In the genomic region with DNA sequence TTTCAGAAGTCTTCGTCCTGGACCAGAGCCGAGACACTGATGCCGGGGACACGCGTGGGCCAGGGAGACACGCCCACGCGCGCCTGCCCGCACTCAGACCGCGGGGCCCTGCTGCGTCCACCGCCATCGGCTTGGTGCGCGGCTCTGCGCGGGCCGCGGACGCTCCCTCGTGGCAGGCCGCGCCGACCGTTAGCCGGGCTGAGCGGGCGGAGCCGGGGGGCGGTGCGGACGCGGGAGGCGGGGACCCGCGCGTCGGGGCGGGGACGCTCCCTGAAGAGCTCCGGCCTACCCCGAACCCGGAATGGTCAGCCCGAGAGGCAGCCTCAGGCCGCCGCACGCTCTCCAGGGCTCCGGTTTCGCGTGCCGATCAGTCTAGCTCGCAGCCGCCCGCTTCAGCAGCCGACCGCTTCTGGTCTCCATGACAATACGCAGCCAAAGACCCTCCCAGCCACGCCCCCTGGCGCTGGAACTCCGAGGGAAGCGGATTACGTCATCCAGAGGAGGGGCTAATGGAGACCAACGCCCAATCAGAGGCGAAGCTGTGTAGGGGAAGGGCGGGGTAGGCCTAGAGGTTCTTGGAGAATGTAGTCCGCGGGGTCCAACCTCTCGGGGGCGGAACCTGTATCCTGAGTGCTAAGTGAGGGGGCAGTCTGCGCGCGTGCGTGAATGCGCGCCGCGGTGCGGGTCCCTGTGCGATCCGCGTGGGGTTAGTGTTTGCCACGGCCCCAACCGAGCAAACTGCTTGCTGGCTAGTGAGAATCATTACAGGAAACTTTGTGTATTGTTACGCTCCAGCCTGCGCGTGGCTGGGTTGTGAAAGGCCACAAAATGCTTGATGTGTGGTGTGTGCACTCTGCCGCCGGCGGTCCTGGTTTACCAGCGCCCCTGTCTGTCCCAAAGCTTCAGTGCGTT, we compare ENCODE assay signal across 8 mouse cellular contexts. TPM values are rescaled to one million over a fixed set of nuclear protein-coding genes. Genes with fewer than 3 reads are reported as not detected.
A peak's percentile ranks its signal among the peaks of the same experiment; 100 is the strongest.
DNase-seq lines count a peak whose midpoint lies in the region; ATAC-seq and TF ChIP-seq lines count a peak whose summit lies in the region.

No protein-coding gene starts in this region.

- no peaks in the 10 kb centered on the region for H3K9me3 ChIP-seq in ES-E14 (ENCODE audit: control insufficient read depth, insufficient read depth, low read depth, low read length)
- H3K9me3 ChIP-seq in forebrain, embryonic 13.5 days (replicated peaks): no peaks in the 10 kb centered on the region
- H3K9me3 ChIP-seq in liver, embryonic 15.5 days (replicated peaks): no peaks in the 10 kb centered on the region
- H3K9me3 ChIP-seq in neural tube, embryonic 11.5 days (ENCODE audit: control insufficient read depth, low read length): no peaks in the 10 kb centered on the region
- no peaks in the 10 kb centered on the region for H3K9me3 ChIP-seq in stomach, embryonic 16.5 days (replicated peaks; ENCODE audit: control insufficient read depth, low read length)

- H3K9ac ChIP-seq in ES-E14 (ENCODE audit: insufficient read depth, low read depth, low read length, poor library complexity, severe bottlenecking): peak overlapping the region; percentile 71
- peak overlapping the region; percentile 58 for H3K9ac ChIP-seq in forebrain, embryonic 13.5 days
- H3K9ac ChIP-seq in liver, embryonic 15.5 days: peak overlapping the region; percentile 63
- peak overlapping the region; percentile 95 for H3K9ac ChIP-seq in neural tube, embryonic 11.5 days (ENCODE audit: low read length)
- peak overlapping the region; percentile 70 for H3K9ac ChIP-seq in stomach, embryonic 16.5 days (ENCODE audit: low read length)

- H3K27ac ChIP-seq in ES-E14 (ENCODE audit: insufficient read depth, low read depth, low read length, poor library complexity, severe bottlenecking): no peak overlapping the region
- H3K27ac ChIP-seq in forebrain, embryonic 13.5 days: peak overlapping the region; percentile 42
- H3K27ac ChIP-seq in liver, embryonic 15.5 days (replicated peaks): peak overlapping the region; percentile 73
- peak overlapping the region; percentile 95 for H3K27ac ChIP-seq in neural tube, embryonic 11.5 days (ENCODE audit: low read depth, low read length)
- peak overlapping the region; percentile 88 for H3K27ac ChIP-seq in stomach, embryonic 16.5 days (ENCODE audit: low read length)

- intact Hi-C loops in heart, postnatal 10 days (cut with DNase I): loop anchor here (1.0 to 5.0 kb wide), 5 partner anchors 369 to 974 kb away; no protein-coding TSS in a partner anchor

- H3K36me3 ChIP-seq in ES-E14 (ENCODE audit: control insufficient read depth, insufficient read depth, low read length, poor library complexity, severe bottlenecking): no peaks in the 10 kb centered on the region
- no peaks in the 10 kb centered on the region for H3K36me3 ChIP-seq in forebrain, embryonic 13.5 days (ENCODE audit: poor library complexity, severe bottlenecking)
- no peaks in the 10 kb centered on the region for H3K36me3 ChIP-seq in liver, embryonic 15.5 days (replicated peaks)
- H3K36me3 ChIP-seq in neural tube, embryonic 11.5 days (ENCODE audit: control insufficient read depth, insufficient read depth, low read length): peaks cover 2% of the 10 kb centered on the region; the same call in 1 of the 2 replicates
- H3K36me3 ChIP-seq in stomach, embryonic 16.5 days (ENCODE audit: control insufficient read depth, insufficient read depth, low read length): no peaks in the 10 kb centered on the region

- peak overlapping the region; percentile 77 to 84 for H3K4me3 ChIP-seq in ES-E14 (ENCODE audit: insufficient read depth in 1 of 2, low read depth in 1 of 2, low read length in 2 of 2, poor library complexity in 1 of 2, severe bottlenecking in 1 of 2)
- peak overlapping the region; percentile 60 for H3K4me3 ChIP-seq in forebrain, embryonic 13.5 days
- H3K4me3 ChIP-seq in liver, embryonic 15.5 days (replicated peaks): peak overlapping the region; percentile 69
- H3K4me3 ChIP-seq in neural tube, embryonic 11.5 days (ENCODE audit: low read depth, low read length): peak overlapping the region; percentile 85
- peak overlapping the region; percentile 62 for H3K4me3 ChIP-seq in stomach, embryonic 16.5 days (replicated peaks; ENCODE audit: low read length)

- WGBS in forebrain, embryonic 13.5 days: under 1% methylated on average over 75 of the region's 93 CpGs
- under 1% methylated on average over 92 of the region's 93 CpGs for WGBS in liver, embryonic 15.5 days (ENCODE audit: insufficient replicate concordance)
- 1% methylated on average over 56 of the region's 93 CpGs for WGBS in neural tube, embryonic 11.5 days
- under 1% methylated on average over 92 of the region's 93 CpGs for WGBS in stomach, embryonic 16.5 days

- peaks cover 82% of the 10 kb centered on the region for H3K27me3 ChIP-seq in forebrain, embryonic 13.5 days
- H3K27me3 ChIP-seq in liver, embryonic 15.5 days: peaks cover 71% of the 10 kb centered on the region
- peaks cover 10% of the 10 kb centered on the region for H3K27me3 ChIP-seq in neural tube, embryonic 11.5 days (ENCODE audit: control insufficient read depth, insufficient read depth, low read length)
- peaks cover 70% of the 10 kb centered on the region for H3K27me3 ChIP-seq in stomach, embryonic 16.5 days (ENCODE audit: control insufficient read depth, insufficient read depth, low read length)

- peak; percentile 97 for ATAC-seq in forebrain, embryonic 13.5 days
- peak; percentile 96 for ATAC-seq in liver, embryonic 15.5 days (ENCODE audit: insufficient read depth)
- ATAC-seq in neural tube, embryonic 11.5 days (ENCODE audit: insufficient read depth, low FRiP score, low TSS enrichment): peak; percentile 91
- ATAC-seq in stomach, embryonic 16.5 days (ENCODE audit: insufficient read depth, low FRiP score): peak; percentile 95

- H3K4me1 ChIP-seq in ES-E14 (ENCODE audit: control insufficient read depth in 2 of 2, insufficient read depth in 2 of 2, low read length in 2 of 2, poor library complexity in 1 of 2): peaks cover 0 to 4% of the 10 kb centered on the region in 2 experiments; a peak in 2 of 4 replicates
- H3K4me1 ChIP-seq in forebrain, embryonic 13.5 days: peaks cover 59% of the 10 kb centered on the region
- H3K4me1 ChIP-seq in liver, embryonic 15.5 days (replicated peaks): peaks cover 53% of the 10 kb centered on the region
- H3K4me1 ChIP-seq in neural tube, embryonic 11.5 days (ENCODE audit: control insufficient read depth, insufficient read depth, low read length): peaks cover 17% of the 10 kb centered on the region
- H3K4me1 ChIP-seq in stomach, embryonic 16.5 days (ENCODE audit: control insufficient read depth, insufficient read depth, low read length): 0 out of 2 replicates have a peak, but pooled peaks cover 10% of the 10 kb centered on the region

- DNase-seq in ES-E14 (ENCODE audit: low read depth, low spot score): peak; percentile 99
- DNase-seq in cerebellum, adult 11 months: peak; percentile 90
- peak; percentile 98 to 99 for DNase-seq in heart, postnatal 10 days
- peak; percentile 97 to 98 for DNase-seq in kidney, postnatal 4 days
- DNase-seq in neural tube, embryonic 11.5 days (ENCODE audit: low spot score): peak; percentile 100

- peak overlapping the region; percentile 78 for H3K4me2 ChIP-seq in forebrain, embryonic 13.5 days
- H3K4me2 ChIP-seq in liver, embryonic 15.5 days: peak overlapping the region; percentile 96
- peak overlapping the region; percentile 92 for H3K4me2 ChIP-seq in neural tube, embryonic 11.5 days (ENCODE audit: low read depth)
- H3K4me2 ChIP-seq in stomach, embryonic 16.5 days (ENCODE audit: low read depth, low read length): peak overlapping the region; percentile 68

- in situ Hi-C loops in ES-E14 (cut with MboI; ENCODE audit: low sequenced_read_pairs in 2 of 2, unreplicated experiment in 2 of 2): loop anchor here (10.0 to 25.0 kb wide), 2 partner anchors 221 to 819 kb away; no protein-coding TSS in a partner anchor

TF ChIP-seq in ES-E14, 5 proteins besides CTCF, POLR2A, EP300 and RAD21:
- TF ChIP-seq HCFC1 (IDR thresholded peaks at IDR 0.05; ENCODE audit: borderline replicate concordance, insufficient read depth, low read length): peak; percentile 88
- no peak for TF ChIP-seq ZC3H11A (IDR thresholded peaks at IDR 0.05; ENCODE audit: borderline replicate concordance, low read depth, low read length)
- no peak for TF ChIP-seq MAFK (IDR thresholded peaks at IDR 0.05; ENCODE audit: insufficient read depth, low read depth, low read length)
- TF ChIP-seq CHD2 (IDR thresholded peaks at IDR 0.05; ENCODE audit: low read depth, low read length): 0 out of 2 replicates have a peak, but pooled peaks have one; percentile 18
- TF ChIP-seq ZNF384 (IDR thresholded peaks at IDR 0.05; ENCODE audit: low read depth, low read length): no peak

RNA-seq across cellular contexts. Expression of gene Irx5, which starts 1.5 kb away (rescaled TPM):
- 0.69 and 1.5 TPM in 2 replicates for total RNA-seq in ES-E14 (2012; rRNA removed)
- 1.3 and 2.4 TPM in 2 replicates for polyA plus RNA-seq in forebrain, embryonic 13.5 days (2015; fragmentation: Nextera tagmentation; extraction: Ambion mirVana)
- total RNA-seq in heart, postnatal 10 days (2021): 10 to 100 TPM in 1 of 2 experiments, 1 to 10 TPM in 1; 8.7 to 10.9 TPM
- 0.09 TPM in 1 of 2 replicates, not detected in the other for polyA plus RNA-seq in liver, embryonic 15.5 days (2015; fragmentation: Nextera tagmentation; extraction: Ambion mirVana)
- polyA plus RNA-seq in neural tube, embryonic 11.5 days (2014; fragmentation: Nextera tagmentation; extraction: Ambion mirVana): 19.7 and 21.2 TPM in 2 replicates
- polyA plus RNA-seq in stomach, embryonic 16.5 days (2015; fragmentation: Nextera tagmentation; extraction: Ambion mirVana): 1.4 and 1.5 TPM in 2 replicates
